Mouse (Mus musculus) heart, postnatal 0 days (tissue): Measurements from ENCODE around the gene Bcas3. TPM values are rescaled to one million over a fixed set of nuclear protein-coding genes. Genes with fewer than 3 reads are reported as not detected.

Source experiments
- ATAC-seq: fragments of 200-750 bp; cut with Nextera tagmentation; 2 replicates; pipeline ENCODE4 v1.8.0; 2017; ENCODE audit warnings: low read depth, moderate number of reproducible peaks, moderate library complexity; ENCODE audit not compliant: insufficient read depth
- DNase-seq: peaks from one replicate; pipeline ENCODE4 v3.0.0-alpha.2; 2016; ENCODE audit warnings: low spot score
- H3K27ac ChIP-seq: fragments of 300-500 bp; sonication (generic); 2 replicates; pipeline ENCODE4 v1.5.1; 2014; ENCODE audit warnings: low read depth, mild to moderate bottlenecking
- H3K27me3 ChIP-seq: fragments of 300-500 bp; sonication (generic); 2 replicates; pipeline ENCODE4 v1.6.1; 2014; ENCODE audit warnings: low read length, mixed read lengths; ENCODE audit not compliant: control insufficient read depth, insufficient read depth
- H3K36me3 ChIP-seq: fragments of 300-500 bp; sonication (generic); replicated peaks from 2 replicates; pipeline ENCODE4 v1.6.1; 2014; ENCODE audit warnings: low read length, mixed read lengths; ENCODE audit not compliant: control insufficient read depth, insufficient read depth
- H3K4me1 ChIP-seq: fragments of 300-500 bp; sonication (generic); 2 replicates; pipeline ENCODE4 v1.6.1; 2014; ENCODE audit warnings: antibody characterized with exemption; ENCODE audit not compliant: control insufficient read depth, insufficient read depth
- H3K4me2 ChIP-seq: fragments of 300-500 bp; sonication (generic); 2 replicates; pipeline ENCODE4 v1.6.1; 2014; ENCODE audit warnings: low read depth, mild to moderate bottlenecking, low read length, moderate library complexity
- H3K4me3 ChIP-seq: fragments of 300-500 bp; sonication (generic); 2 replicates; pipeline ENCODE4 v1.5.1; 2014; ENCODE audit warnings: low read depth, low read length
- H3K9ac ChIP-seq: fragments of 300-500 bp; sonication (generic); replicated peaks from 2 replicates; pipeline ENCODE4 v1.6.1; 2014; ENCODE audit warnings: low read depth, low read length, mixed read lengths
- H3K9me3 ChIP-seq: fragments of 300-500 bp; sonication (generic); replicated peaks from 2 replicates; pipeline ENCODE4 v1.6.1; 2016; ENCODE audit warnings: low read length; ENCODE audit not compliant: control insufficient read depth
- CTCF ChIP-seq: IDR thresholded peaks from 2 replicates; pipeline ENCODE4 v1.5.1; 2016; ENCODE audit warnings: antibody characterized with exemption, control low read depth, low read depth
- EP300 ChIP-seq: IDR thresholded peaks from 2 replicates; pipeline ENCODE4 v1.6.1; 2016; ENCODE audit warnings: antibody characterized with exemption, low read depth
- WGBS: fragments of 180-500 bp; shearing (Covaris S2); extraction: QIAGEN DNeasy Blood & Tissue Kit; methylation state at CpG from one replicate; pipeline ENCODE4 v1.1.7; 2014; 5-methylcytosine and 5-hydroxymethylcytosine counted together
- polyA plus RNA-seq: library from polyadenylated mRNA; unstranded; fragments of >200 nt; fragmentation: Nextera tagmentation; extraction: Ambion mirVana; gene quantifications from 2 replicates; pipeline ENCODE4 v1.2.1, GENCODE M21; 2015
- total RNA-seq: library from RNA; depleted of rRNA; stranded (reverse); fragments of >200 nt; gene quantifications from 2 replicates; pipeline ENCODE4 v1.2.3, GENCODE M21; 2014; ENCODE audit warnings: low replicate concordance

Bcas3 gene
- total and polyA plus RNA-seq, 2 experiments from 2014 or later = 18.5 to 37.4 TPM

GRCm38 (mm10) chr11:85697468-85697867 lies 344.5 kb downstream of the Bcas3 start:
- no peak overlapping the region for H3K9ac ChIP-seq
- WGBS = 93% methylated on average over 4 of the region's 4 CpGs
- no peaks in the 10 kb centered on the region for H3K9me3 ChIP-seq
- no peaks in the 10 kb centered on the region for H3K36me3 ChIP-seq
- H3K4me1 ChIP-seq = peaks cover 15% of the 10 kb centered on the region; the same call in 1 of the 2 replicates
- H3K27ac ChIP-seq = no peak overlapping the region
- no peak for TF ChIP-seq CTCF
- no peak for TF ChIP-seq EP300
- DNase-seq = no peak
- no peak for ATAC-seq
- no peak overlapping the region for H3K4me3 ChIP-seq
- H3K27me3 ChIP-seq = no peaks in the 10 kb centered on the region
- H3K4me2 ChIP-seq = no peak overlapping the region

DNA sequence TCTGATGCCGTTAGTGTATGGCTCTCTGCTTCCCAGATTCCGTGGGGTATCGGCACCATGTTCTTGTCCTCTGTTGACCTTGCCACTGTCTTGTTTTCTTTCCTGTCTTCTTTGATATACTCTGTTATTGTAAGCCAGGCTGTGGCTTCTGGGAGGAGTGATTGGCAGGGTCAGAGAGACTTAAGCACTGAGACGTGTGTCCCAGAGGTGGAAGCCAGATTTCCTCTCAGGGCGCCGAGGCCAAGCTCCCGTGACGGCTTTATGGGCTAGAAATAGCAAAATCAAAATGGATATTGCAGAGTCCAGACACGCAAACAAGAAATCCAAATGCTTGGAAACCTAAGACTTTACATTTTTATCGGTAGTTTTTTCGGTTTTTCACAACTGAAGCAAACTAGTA lies 345.3 kb downstream of the Bcas3 start:
- Histone ChIP-seq H3K4me3 (no peak overlapping the region), H3K27me3 (no peaks in the 10 kb centered on the region), H3K4me2 (no peak overlapping the region), H3K9me3 (no peaks in the 10 kb centered on the region), H3K27ac (no peak overlapping the region), H3K9ac (no peak overlapping the region), H3K36me3 (no peaks in the 10 kb centered on the region), H3K4me1 (peaks cover 15% of the 10 kb centered on the region; the same call in 1 of the 2 replicates)
- ATAC-seq (no peak), DNase-seq (no peak)
- 61% methylated on average over 11 of the region's 11 CpGs for WGBS
- no peak for TF ChIP-seq EP300

- Histone ChIP-seq H3K4me2 (no peak overlapping the region), H3K9me3 (no peaks in the 10 kb centered on the region), H3K4me3 (no peak overlapping the region), H3K36me3 (no peaks in the 10 kb centered on the region), H3K27me3 (no peaks in the 10 kb centered on the region), H3K9ac (no peak overlapping the region), H3K27ac (no peak overlapping the region), H3K4me1 (no peaks in the 10 kb centered on the region)
- DNase-seq (no peak), ATAC-seq (no peak)
- TF ChIP-seq CTCF (no peak), EP300 (no peak)
- 68% methylated on average over 4 of the region's 4 CpGs for WGBS
Measured at GRCm38 (mm10) chr11:85704062-85704748, 351.2 kb downstream of the Bcas3 start.

DNA sequence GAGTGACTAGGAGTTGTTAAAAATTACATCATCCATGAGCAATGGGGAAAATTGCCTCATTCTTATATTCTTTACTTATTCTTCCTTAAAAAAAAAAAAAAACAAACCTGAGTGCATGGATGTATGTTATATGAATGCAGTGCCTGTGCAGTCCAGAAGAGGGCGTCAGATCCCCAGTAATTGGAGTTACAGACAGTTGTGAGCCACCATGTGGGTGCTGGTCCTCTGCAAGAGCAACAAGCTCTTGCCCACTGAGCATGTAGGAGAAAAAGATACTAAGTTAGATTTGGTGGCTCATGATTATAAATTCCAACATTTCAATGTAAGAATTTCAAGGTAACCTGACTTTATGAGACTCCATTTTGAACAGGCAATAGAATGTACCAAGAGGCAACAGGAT lies 353.7 kb downstream of the Bcas3 start:
- Histone ChIP-seq H3K9ac (no peak overlapping the region), H3K27me3 (no peaks in the 10 kb centered on the region), H3K4me2 (no peak overlapping the region), H3K36me3 (no peaks in the 10 kb centered on the region), H3K4me1 (no peaks in the 10 kb centered on the region), H3K4me3 (no peak overlapping the region), H3K9me3 (no peaks in the 10 kb centered on the region), H3K27ac (no peak overlapping the region)
- no peak for DNase-seq
- TF ChIP-seq EP300 (no peak), CTCF (peak; percentile 27; the same call in 1 of the 2 replicates)
- WGBS = 27% methylated on average over 1 of the region's 1 CpGs
- no peak for ATAC-seq

DNA sequence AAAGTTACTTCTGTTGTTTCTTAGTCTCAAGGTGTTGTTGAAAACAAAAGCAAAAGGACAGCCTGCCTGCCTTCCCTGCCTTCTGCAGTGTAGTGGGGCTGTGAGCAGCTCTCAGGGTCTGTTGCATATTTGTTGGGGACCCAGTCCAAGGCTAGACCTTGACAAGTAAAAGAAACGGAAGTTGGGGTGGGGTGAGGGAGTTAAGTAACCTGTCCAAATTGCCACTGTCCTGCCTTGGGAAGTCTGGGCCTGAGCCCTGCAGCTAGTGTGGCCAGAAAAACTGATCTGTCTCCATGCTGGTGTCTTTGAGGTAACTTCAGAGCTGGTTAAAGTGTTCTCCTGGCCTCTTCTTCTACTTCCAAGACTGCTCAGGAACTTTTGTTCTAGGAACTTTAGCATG lies 354.5 kb downstream of the Bcas3 start:
- no peaks in the 10 kb centered on the region for H3K4me1 ChIP-seq
- TF ChIP-seq CTCF = no peak
- no peak for TF ChIP-seq EP300
- H3K36me3 ChIP-seq = no peaks in the 10 kb centered on the region
- 82% methylated on average over 1 of the region's 1 CpGs for WGBS
- no peak for DNase-seq
- H3K4me2 ChIP-seq = no peak overlapping the region
- no peaks in the 10 kb centered on the region for H3K27me3 ChIP-seq
- H3K9me3 ChIP-seq = no peaks in the 10 kb centered on the region
- ATAC-seq = no peak
- H3K27ac ChIP-seq = no peak overlapping the region
- H3K9ac ChIP-seq = no peak overlapping the region
- no peak overlapping the region for H3K4me3 ChIP-seq

- no peaks in the 10 kb centered on the region for H3K36me3 ChIP-seq
- peaks cover 12% of the 10 kb centered on the region; the same call in 1 of the 2 replicates for H3K4me1 ChIP-seq
- TF ChIP-seq CTCF (no peak), EP300 (no peak)
- no peak overlapping the region for H3K9ac ChIP-seq
- no peak overlapping the region for H3K27ac ChIP-seq
- no peak for DNase-seq
- no peak overlapping the region for H3K4me3 ChIP-seq
- no peak for ATAC-seq
- H3K4me2 ChIP-seq = no peak overlapping the region
- H3K27me3 ChIP-seq = no peaks in the 10 kb centered on the region
- 86% methylated on average over 6 of the region's 6 CpGs for WGBS
- no peaks in the 10 kb centered on the region for H3K9me3 ChIP-seq
Measured at GRCm38 (mm10) chr11:85709147-85709546, 356.2 kb downstream of the Bcas3 start.
